Mouse (Mus musculus) liver, embryonic 14.5 days (tissue): ENCODE data around the gene Kctd20. TPM values are rescaled to one million over a fixed set of nuclear protein-coding genes. Genes with fewer than 3 reads are reported as not detected.

Experiments
- ATAC-seq: fragments of 200-750 bp; cut with Nextera tagmentation; 2 replicates; pipeline ENCODE4 v1.8.0; 2017; ENCODE audit warnings: moderate number of reproducible peaks, mild to moderate bottlenecking, moderate library complexity; ENCODE audit not compliant: insufficient read depth
- DNase-seq, 3 experiments: peaks; one replicate each; pipeline ENCODE4 v3.0.0-alpha.2; 2012 to 2013; ENCODE audit warnings: low read depth in 3 of 3, low spot score in 3 of 3
- H3K27ac ChIP-seq: fragments of 300-500 bp; sonication (generic); 2 replicates; pipeline ENCODE4 v1.5.1; 2014; ENCODE audit warnings: moderate library complexity, mild to moderate bottlenecking, control low read depth, inconsistent platforms
- H3K27me3 ChIP-seq: fragments of 300-500 bp; sonication (generic); 2 replicates; pipeline ENCODE4 v1.6.1; 2014; ENCODE audit warnings: mild to moderate bottlenecking, low read length, moderate library complexity; ENCODE audit not compliant: control insufficient read depth, insufficient read depth
- H3K36me3 ChIP-seq: fragments of 300-500 bp; sonication (generic); replicated peaks from 2 replicates; pipeline ENCODE4 v1.6.1; 2014; ENCODE audit warnings: low read depth; ENCODE audit not compliant: control insufficient read depth, insufficient read depth
- H3K4me1 ChIP-seq, 2 experiments: fragments of 200-500 bp in 1 of 2; fragments of 300-500 bp in 1 of 2; sonication (generic) in 1 of 2; replicated peaks; 2 replicates each; pipeline ENCODE4 v1.6.1; 2012 to 2014; ENCODE audit warnings: antibody characterized with exemption in 1 of 2, inconsistent platforms in 1 of 2, low read length in 1 of 2; ENCODE audit not compliant: control insufficient read depth in 2 of 2, insufficient read depth in 2 of 2
- H3K4me2 ChIP-seq: fragments of 300-500 bp; sonication (generic); 2 replicates; pipeline ENCODE4 v1.6.1; 2014; ENCODE audit warnings: low read depth, mild to moderate bottlenecking, control low read depth, moderate library complexity
- H3K4me3 ChIP-seq, 2 experiments: fragments of 200-500 bp in 1 of 2; fragments of 300-500 bp in 1 of 2; sonication (generic) in 1 of 2; 2 replicates each; pipeline ENCODE4 v1.5.1; 2012 to 2014; ENCODE audit warnings: low read depth in 2 of 2, low read length in 2 of 2, mild to moderate bottlenecking in 2 of 2, control low read depth in 1 of 2, inconsistent platforms in 1 of 2, moderate library complexity in 1 of 2; ENCODE audit not compliant: insufficient read depth in 1 of 2
- H3K9ac ChIP-seq: fragments of 300-500 bp; sonication (generic); replicated peaks from 2 replicates; pipeline ENCODE4 v1.6.1; 2014; ENCODE audit warnings: mild to moderate bottlenecking, control low read depth, moderate library complexity
- H3K9me3 ChIP-seq: fragments of 300-500 bp; sonication (generic); 2 replicates; pipeline ENCODE4 v1.6.1; 2016; ENCODE audit warnings: low read length, mixed read lengths; ENCODE audit not compliant: control insufficient read depth
- CTCF ChIP-seq: IDR thresholded peaks from 2 replicates; pipeline ENCODE4 v1.5.1; 2016; ENCODE audit warnings: antibody characterized with exemption, low read depth, control low read depth
- EP300 ChIP-seq: IDR thresholded peaks from 2 replicates; pipeline ENCODE4 v1.6.1; 2016; ENCODE audit warnings: antibody characterized with exemption, low read depth
- WGBS: fragments of 180-500 bp; shearing (Covaris S2); extraction: QIAGEN DNeasy Blood & Tissue Kit; methylation state at CpG from one replicate; pipeline ENCODE4 v1.1.7; 2014; ENCODE audit not compliant: insufficient replicate concordance; 5-methylcytosine and 5-hydroxymethylcytosine counted together
- polyA plus RNA-seq, 2 experiments: library from polyadenylated mRNA; depleted of rRNA in 1 of 2; stranded (reverse) in 1 of 2; unstranded in 1 of 2; fragments of >200 nt; fragmentation: Nextera tagmentation in 1 of 2; extraction: Ambion mirVana in 1 of 2; gene quantifications; 2 replicates each; pipeline versions ENCODE4 v1.2.1 to v1.2.3; 2012 to 2014

Gene Kctd20
- polyA plus RNA-seq, 2 experiments = 30.4 to 55.3 TPM

- no peak for TF ChIP-seq EP300
- TF ChIP-seq CTCF = no peak
These were observed 35.2 kb upstream of the Kctd20 start for GRCm38 (mm10) chr17:28916520-28916919.

GRCm38 (mm10) chr17:28921086-28921485 is 30.7 kb upstream of the Kctd20 start:
- Histone ChIP-seq H3K4me2 (no peak overlapping the region), H3K9ac (no peak overlapping the region), H3K36me3 (no peaks in the 10 kb centered on the region), H3K27ac (no peak overlapping the region), H3K9me3 (no peaks in the 10 kb centered on the region), H3K4me1 (peaks cover 0 to 6% of the 10 kb centered on the region in 2 experiments; a peak in 1 of 4 replicates), H3K27me3 (no peaks in the 10 kb centered on the region), H3K4me3 (no peak overlapping the region)
- WGBS = 47% methylated on average over 8 of the region's 8 CpGs
- DNase-seq (no peak), ATAC-seq (no peak)
- no peak for TF ChIP-seq EP300
- no peak for TF ChIP-seq CTCF

More at GRCm38 (mm10) chr17:28916520-28916919, 35.2 kb upstream of the Kctd20 start:
- Histone ChIP-seq H3K4me3 (no peak overlapping the region), H3K27ac (no peak overlapping the region), H3K9me3 (no peaks in the 10 kb centered on the region), H3K4me2 (no peak overlapping the region), H3K9ac (no peak overlapping the region), H3K4me1 (0 out of 4 replicates have a peak, but pooled peaks cover 0 to 3% of the 10 kb centered on the region in 2 experiments), H3K36me3 (no peaks in the 10 kb centered on the region), H3K27me3 (no peaks in the 10 kb centered on the region)
- no peak for ATAC-seq
- no peak for DNase-seq
- 63% methylated on average over 1 of the region's 1 CpGs for WGBS

- H3K4me1 ChIP-seq = peaks cover 0 to 10% of the 10 kb centered on the region in 2 experiments; a peak in 3 of 4 replicates
- DNase-seq (no peak), ATAC-seq (no peak)
- no peaks in the 10 kb centered on the region for H3K9me3 ChIP-seq
- WGBS = 9% methylated on average over 6 of the region's 6 CpGs
- no peaks in the 10 kb centered on the region for H3K36me3 ChIP-seq
- no peak for TF ChIP-seq CTCF
- TF ChIP-seq EP300 = no peak
- no peak overlapping the region for H3K4me2 ChIP-seq
- no peak overlapping the region for H3K9ac ChIP-seq
- H3K4me3 ChIP-seq = no peak overlapping the region
- H3K27ac ChIP-seq = no peak overlapping the region
- H3K27me3 ChIP-seq = no peaks in the 10 kb centered on the region
These were observed 29.7 kb upstream of the Kctd20 start for GRCm38 (mm10) chr17:28922096-28922495.

- no peak for DNase-seq
- TF ChIP-seq CTCF (no peak), EP300 (no peak)
- no peak overlapping the region for H3K9ac ChIP-seq
- H3K27ac ChIP-seq = no peak overlapping the region
- peaks cover 9 to 23% of the 10 kb centered on the region in 2 experiments for H3K4me1 ChIP-seq
- H3K27me3 ChIP-seq = no peaks in the 10 kb centered on the region
- H3K9me3 ChIP-seq = no peaks in the 10 kb centered on the region
- no peak overlapping the region for H3K4me2 ChIP-seq
- H3K4me3 ChIP-seq = no peak overlapping the region
- 74% methylated on average over 8 of the region's 8 CpGs for WGBS
- no peak for ATAC-seq
- no peaks in the 10 kb centered on the region for H3K36me3 ChIP-seq
These were observed 26.7 kb upstream of the Kctd20 start for GRCm38 (mm10) chr17:28924957-28925595.

- H3K27ac ChIP-seq = no peak overlapping the region
- H3K4me2 ChIP-seq = no peak overlapping the region
- H3K4me3 ChIP-seq = no peak overlapping the region
- no peak overlapping the region for H3K9ac ChIP-seq
- DNase-seq (peak; percentile 52 to 64 (median 55)), ATAC-seq (no peak)
- H3K36me3 ChIP-seq = no peaks in the 10 kb centered on the region
- no peaks in the 10 kb centered on the region for H3K9me3 ChIP-seq
- no peak for TF ChIP-seq EP300
- peak; percentile 95 for TF ChIP-seq CTCF
- H3K27me3 ChIP-seq = no peaks in the 10 kb centered on the region
- 9% methylated on average over 13 of the region's 13 CpGs for WGBS
- H3K4me1 ChIP-seq = peaks cover 20 to 33% of the 10 kb centered on the region in 2 experiments
These were observed 25.4 kb upstream of the Kctd20 start for GRCm38 (mm10) chr17:28926380-28926779.
